Mouse (Mus musculus): ENCODE data around the gene AC134908.4.

DNA sequence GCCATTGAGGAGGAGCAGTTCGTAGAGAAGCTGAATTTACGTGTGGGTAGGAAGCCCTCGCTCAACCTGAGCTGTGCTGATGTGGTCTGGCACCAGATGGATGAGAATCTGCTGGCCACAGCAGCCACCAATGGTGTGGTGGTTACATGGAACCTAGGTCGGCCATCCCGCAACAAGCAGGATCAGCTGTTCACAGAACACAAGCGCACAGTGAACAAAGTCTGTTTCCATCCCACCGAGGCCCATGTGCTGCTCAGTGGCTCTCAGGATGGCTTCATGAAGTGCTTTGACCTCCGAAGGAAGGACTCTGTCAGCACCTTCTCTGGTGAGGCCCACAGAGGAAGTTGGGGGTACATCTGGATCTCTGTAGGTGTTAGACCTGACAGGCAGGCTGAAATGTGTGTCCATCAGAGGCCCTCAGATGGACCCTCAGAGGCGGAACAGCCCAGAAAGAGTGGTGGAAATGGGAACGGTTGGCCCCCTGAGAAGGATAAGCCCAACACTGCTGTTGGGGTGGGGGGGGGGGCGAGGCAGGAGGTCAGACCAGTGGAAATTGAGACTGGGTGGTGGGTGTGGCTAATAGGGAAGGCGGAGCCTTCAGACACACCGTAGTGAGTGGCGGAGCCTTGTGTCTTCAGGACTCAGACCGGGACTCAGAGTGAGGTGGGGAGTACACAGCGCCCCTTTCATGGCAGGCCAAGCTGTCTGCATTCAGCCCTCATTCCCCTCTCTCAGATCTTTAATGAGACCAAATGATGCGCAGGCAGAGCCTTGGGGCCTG, 29.1 kb upstream of the AC134908.4 start:
- TF ChIP-seq POLR2A (IDR thresholded peaks at IDR 0.05; ENCODE audit: borderline replicate concordance, extremely low read depth, insufficient read depth, insufficient read length, poor library complexity, severe bottlenecking) (no peak), CTCF (IDR thresholded peaks at IDR 0.05; ENCODE audit: borderline replicate concordance, extremely low read depth, insufficient read depth, insufficient read length) (no peak)

Data from brain, embryonic 14.5 days (tissue).